Mouse (Mus musculus) embryonic fibroblast, embryonic 13.5 days (primary cell): ENCODE measurements around the gene Sstr4.

Experiments
- CTCF ChIP-seq: IDR thresholded peaks from 2 replicates; pipeline ENCODE4 v1.5.1; 2011; ENCODE audit warnings: mild to moderate bottlenecking, control low read depth, low read length, moderate library complexity, borderline replicate concordance; ENCODE audit not compliant: insufficient read depth
- POLR2A ChIP-seq: IDR thresholded peaks from 2 replicates; pipeline ENCODE4 v1.6.1; 2011; ENCODE audit warnings: low read depth, mild to moderate bottlenecking, control low read depth, low read length, moderate library complexity

GRCm38 (mm10) chr2:148386927-148387326 is 8.2 kb upstream of the Sstr4 start:
- TF ChIP-seq CTCF (no peak), POLR2A (no peak)
